Mouse (Mus musculus): ENCODE measurements around the gene Prcd. TPM values are rescaled to one million over a fixed set of nuclear protein-coding genes. Genes with fewer than 3 reads are reported as not detected.

Gene Prcd
- polyA plus RNA-seq, 1 experiment from 2014 or later, result 0.63 TPM

DNA sequence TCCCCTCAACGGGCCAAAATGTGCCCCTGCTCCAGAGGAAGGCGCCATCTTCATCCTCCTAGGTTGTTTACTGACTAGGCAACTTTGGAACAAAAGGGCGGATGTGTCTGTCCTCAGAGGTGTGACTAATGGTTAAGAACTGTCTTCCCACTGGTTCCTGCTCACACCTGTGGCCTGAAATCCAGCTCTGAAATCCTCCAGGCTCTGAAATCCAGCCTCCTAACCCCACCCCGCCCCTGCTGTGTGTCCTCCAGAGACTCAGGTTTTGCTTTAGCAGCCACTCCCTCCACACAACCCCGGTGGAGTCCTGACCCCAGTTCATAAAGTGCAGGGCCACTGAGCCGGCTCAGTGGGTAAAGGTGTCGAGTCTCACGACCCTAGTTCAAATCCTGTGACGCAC lies 44.2 kb downstream of the Prcd start:
- 55% methylated on average over 9 of the region's 9 CpGs for WGBS
- no peak overlapping the region for H3K4me2 ChIP-seq
- H3K27me3 ChIP-seq, result peaks cover 37% of the 10 kb centered on the region
- ATAC-seq (ENCODE audit: insufficient number of reproducible peaks, insufficient read depth, low FRiP score, low TSS enrichment, low read depth), result no peak
- no peak overlapping the region for H3K27ac ChIP-seq
- no peak overlapping the region for H3K9ac ChIP-seq (replicated peaks)
- no peaks in the 10 kb centered on the region for H3K36me3 ChIP-seq
- H3K9me3 ChIP-seq, result no peaks in the 10 kb centered on the region
- H3K4me3 ChIP-seq (replicated peaks), result no peak overlapping the region
- H3K4me1 ChIP-seq (replicated peaks), result peaks cover 29% of the 10 kb centered on the region

- ATAC-seq (ENCODE audit: insufficient number of reproducible peaks, insufficient read depth, low FRiP score, low TSS enrichment, low read depth), result 0 out of 2 replicates have a peak, but pooled peaks have one; percentile 42
- H3K9ac ChIP-seq (replicated peaks), result no peak overlapping the region
- H3K36me3 ChIP-seq, result no peaks in the 10 kb centered on the region
- H3K27me3 ChIP-seq, result 0 out of 2 replicates have a peak, but pooled peaks cover 7% of the 10 kb centered on the region
- peak overlapping the region; percentile 41 for H3K27ac ChIP-seq
- WGBS, result 19% methylated on average over 5 of the region's 5 CpGs
- H3K9me3 ChIP-seq, result no peaks in the 10 kb centered on the region
- H3K4me3 ChIP-seq (replicated peaks), result no peak overlapping the region
- no peak overlapping the region for H3K4me2 ChIP-seq
- H3K4me1 ChIP-seq (replicated peaks), result peaks cover 15% of the 10 kb centered on the region
These were observed 48.1 kb downstream of the Prcd start for GRCm38 (mm10) chr11:116701377-116701841.

- no peak for ATAC-seq (ENCODE audit: insufficient number of reproducible peaks, insufficient read depth, low FRiP score, low TSS enrichment, low read depth)
- H3K9ac ChIP-seq (replicated peaks), result no peak overlapping the region
- no peaks in the 10 kb centered on the region for H3K36me3 ChIP-seq
- H3K4me3 ChIP-seq (replicated peaks), result no peak overlapping the region
- no peaks in the 10 kb centered on the region for H3K9me3 ChIP-seq
- H3K4me1 ChIP-seq (replicated peaks), result peaks cover 9% of the 10 kb centered on the region
- no peak overlapping the region for H3K4me2 ChIP-seq
- no peaks in the 10 kb centered on the region for H3K27me3 ChIP-seq
- H3K27ac ChIP-seq, result no peak overlapping the region
- WGBS, result 91% methylated on average over 8 of the region's 8 CpGs
These were observed 51.2 kb downstream of the Prcd start for GRCm38 (mm10) chr11:116704336-116705035.

DNA sequence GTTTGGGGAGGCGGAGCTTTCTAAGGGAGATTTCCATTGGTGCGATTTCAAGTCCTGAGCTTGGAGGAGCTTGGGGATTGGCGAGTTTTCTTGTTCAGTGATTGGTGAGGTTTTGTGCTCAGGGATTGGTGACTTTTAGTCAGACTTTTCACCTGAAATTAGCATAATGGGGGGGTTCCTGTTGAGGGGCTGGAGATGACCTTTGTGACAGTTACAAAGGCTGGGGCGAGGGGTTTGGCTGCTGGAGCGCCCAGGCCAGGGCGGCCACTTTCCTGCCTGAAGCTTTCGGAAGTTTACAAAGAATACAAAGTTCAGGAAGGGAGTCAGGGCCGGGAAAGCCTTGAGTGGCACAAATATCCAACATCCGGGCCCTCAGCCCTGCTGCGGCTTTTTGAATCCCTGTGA lies 51.9 kb downstream of the Prcd start:
- H3K4me1 ChIP-seq (replicated peaks), result peaks cover 9% of the 10 kb centered on the region
- H3K9me3 ChIP-seq, result no peaks in the 10 kb centered on the region
- no peak overlapping the region for H3K9ac ChIP-seq (replicated peaks)
- ATAC-seq (ENCODE audit: insufficient number of reproducible peaks, insufficient read depth, low FRiP score, low TSS enrichment, low read depth), result no peak
- H3K4me3 ChIP-seq (replicated peaks), result no peak overlapping the region
- H3K27ac ChIP-seq, result no peak overlapping the region
- H3K27me3 ChIP-seq, result no peaks in the 10 kb centered on the region
- H3K4me2 ChIP-seq, result no peak overlapping the region
- H3K36me3 ChIP-seq, result no peaks in the 10 kb centered on the region
- 95% methylated on average over 10 of the region's 10 CpGs for WGBS

DNA sequence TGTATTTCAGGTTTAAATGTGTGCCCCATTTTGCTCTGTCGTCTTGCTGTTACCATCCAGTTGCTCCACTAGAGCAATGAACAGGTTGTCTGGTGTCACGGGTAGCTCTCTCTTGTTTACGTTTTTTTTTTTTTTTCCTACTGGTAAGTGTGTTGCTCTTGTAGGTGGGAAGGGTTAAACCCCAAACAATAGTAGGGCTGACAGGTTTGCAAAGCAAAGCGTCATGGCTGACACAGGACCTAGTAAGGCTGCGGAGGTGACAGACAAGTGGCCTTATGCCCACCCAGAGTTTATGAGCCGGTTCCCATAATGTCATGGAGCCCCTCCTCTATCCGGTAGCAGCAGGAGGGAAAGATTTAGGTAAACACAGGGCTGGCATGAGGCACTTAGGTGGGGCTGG lies 53.0 kb downstream of the Prcd start:
- H3K36me3 ChIP-seq, result no peaks in the 10 kb centered on the region
- H3K9me3 ChIP-seq, result no peaks in the 10 kb centered on the region
- H3K9ac ChIP-seq (replicated peaks), result no peak overlapping the region
- peaks cover 7% of the 10 kb centered on the region for H3K4me1 ChIP-seq (replicated peaks)
- WGBS, result 63% methylated on average over 7 of the region's 7 CpGs
- H3K4me2 ChIP-seq, result no peak overlapping the region
- no peaks in the 10 kb centered on the region for H3K27me3 ChIP-seq
- no peak for ATAC-seq (ENCODE audit: insufficient number of reproducible peaks, insufficient read depth, low FRiP score, low TSS enrichment, low read depth)
- no peak overlapping the region for H3K27ac ChIP-seq
- no peak overlapping the region for H3K4me3 ChIP-seq (replicated peaks)

- Histone ChIP-seq H3K9me3 (no peaks in the 10 kb centered on the region), H3K36me3 (no peaks in the 10 kb centered on the region), H3K4me2 (no peak overlapping the region), H3K4me3 (replicated peaks) (no peak overlapping the region), H3K27me3 (no peaks in the 10 kb centered on the region), H3K27ac (no peak overlapping the region), H3K4me1 (replicated peaks) (no peaks in the 10 kb centered on the region), H3K9ac (replicated peaks) (no peak overlapping the region)
- ATAC-seq (ENCODE audit: insufficient number of reproducible peaks, insufficient read depth, low FRiP score, low TSS enrichment, low read depth), result no peak
- WGBS, result 61% methylated on average over 10 of the region's 10 CpGs
These were observed 56.8 kb downstream of the Prcd start for GRCm38 (mm10) chr11:116710171-116710570.

DNA sequence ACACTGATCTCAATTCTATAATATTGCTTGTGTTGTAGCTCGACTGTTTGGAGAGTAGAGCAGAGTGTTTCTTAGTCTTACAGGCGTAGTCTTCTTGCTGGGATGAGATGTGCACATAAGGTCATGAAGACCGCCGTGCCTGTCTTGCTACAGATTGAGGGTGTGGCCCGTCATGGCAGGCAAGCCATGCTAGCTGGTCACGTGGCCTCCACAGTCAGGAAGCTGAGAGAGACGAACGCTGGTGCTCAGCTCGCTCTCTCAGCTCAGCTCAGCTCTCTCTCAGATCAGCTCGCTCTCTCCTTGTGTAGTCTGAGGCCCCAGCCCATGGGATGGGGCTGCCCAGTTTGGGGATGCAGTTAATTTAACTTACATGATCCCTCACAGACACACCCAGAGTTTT lies 57.5 kb downstream of the Prcd start:
- H3K36me3 ChIP-seq, result no peaks in the 10 kb centered on the region
- no peak for ATAC-seq (ENCODE audit: insufficient number of reproducible peaks, insufficient read depth, low FRiP score, low TSS enrichment, low read depth)
- WGBS, result 93% methylated on average over 10 of the region's 10 CpGs
- H3K27ac ChIP-seq, result no peak overlapping the region
- no peaks in the 10 kb centered on the region for H3K27me3 ChIP-seq
- no peak overlapping the region for H3K9ac ChIP-seq (replicated peaks)
- H3K9me3 ChIP-seq, result no peaks in the 10 kb centered on the region
- H3K4me2 ChIP-seq, result no peak overlapping the region
- no peak overlapping the region for H3K4me3 ChIP-seq (replicated peaks)
- H3K4me1 ChIP-seq (replicated peaks), result no peaks in the 10 kb centered on the region

DNA sequence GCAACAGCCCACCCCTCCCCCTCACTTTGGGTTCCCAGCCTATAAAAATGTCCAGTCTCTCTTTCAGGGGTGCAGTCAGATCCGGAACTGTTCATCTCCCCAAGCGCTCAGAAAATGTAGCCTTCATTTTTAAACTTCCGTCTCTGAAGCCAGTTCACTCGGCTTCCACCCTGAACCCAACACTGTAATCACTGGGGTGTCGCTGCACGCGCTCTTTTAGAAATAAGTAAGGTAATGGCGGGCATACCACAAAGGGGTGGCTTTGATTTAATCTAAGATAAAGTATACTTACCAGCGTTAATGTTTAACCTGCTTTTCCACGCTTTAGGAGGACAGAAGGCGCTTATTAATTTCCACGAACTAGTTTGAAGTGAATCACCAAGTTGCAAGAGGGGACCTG lies 60.7 kb downstream of the Prcd start:
- no peak overlapping the region for H3K4me2 ChIP-seq
- H3K27ac ChIP-seq, result no peak overlapping the region
- peaks cover 7% of the 10 kb centered on the region for H3K9me3 ChIP-seq
- ATAC-seq (ENCODE audit: insufficient number of reproducible peaks, insufficient read depth, low FRiP score, low TSS enrichment, low read depth), result no peak
- no peak overlapping the region for H3K9ac ChIP-seq (replicated peaks)
- 92% methylated on average over 12 of the region's 12 CpGs for WGBS
- H3K27me3 ChIP-seq, result no peaks in the 10 kb centered on the region
- H3K36me3 ChIP-seq, result no peaks in the 10 kb centered on the region
- H3K4me1 ChIP-seq (replicated peaks), result no peaks in the 10 kb centered on the region
- no peak overlapping the region for H3K4me3 ChIP-seq (replicated peaks)

Other genes starting within 250 kb of the Prcd start
- 25.2 and 26.7 TPM in 2 replicates for gene Rnf157, start 240.5 kb upstream of the Prcd start, polyA plus RNA-seq (2016; fragmentation: Nextera tagmentation; extraction: Ambion mirVana)
- gene Ubald2, start 219.4 kb upstream of the Prcd start, polyA plus RNA-seq (2016; fragmentation: Nextera tagmentation; extraction: Ambion mirVana), result 36.6 and 48.4 TPM in 2 replicates
- gene Qrich2, start 187.3 kb upstream of the Prcd start, polyA plus RNA-seq (2016; fragmentation: Nextera tagmentation; extraction: Ambion mirVana), result 0.35 TPM in 2 replicates
- gene Prpsap1, start 159.3 kb upstream of the Prcd start, polyA plus RNA-seq (2016; fragmentation: Nextera tagmentation; extraction: Ambion mirVana), result 186 and 199 TPM in 2 replicates
- 1.4 and 1.8 TPM in 2 replicates for gene Sphk1, start 122.6 kb upstream of the Prcd start, polyA plus RNA-seq (2016; fragmentation: Nextera tagmentation; extraction: Ambion mirVana)
- 14.8 and 21.7 TPM in 2 replicates for gene Ube2o, start 72.1 kb upstream of the Prcd start, polyA plus RNA-seq (2016; fragmentation: Nextera tagmentation; extraction: Ambion mirVana)
- gene Aanat, start 67.1 kb upstream of the Prcd start, polyA plus RNA-seq (2016; fragmentation: Nextera tagmentation; extraction: Ambion mirVana), result not detected in 2 replicates
- gene Rhbdf2, start 26.5 kb upstream of the Prcd start, polyA plus RNA-seq (2016; fragmentation: Nextera tagmentation; extraction: Ambion mirVana), result 4.1 and 5.1 TPM in 2 replicates
- 3.1 and 3.6 TPM in 2 replicates for gene Cygb, start 779 bp downstream of the Prcd start, polyA plus RNA-seq (2016; fragmentation: Nextera tagmentation; extraction: Ambion mirVana)
- gene St6galnac1, start 122.0 kb downstream of the Prcd start, polyA plus RNA-seq (2016; fragmentation: Nextera tagmentation; extraction: Ambion mirVana), result not detected in 2 replicates
- gene Mxra7, start 174.5 kb downstream of the Prcd start, polyA plus RNA-seq (2016; fragmentation: Nextera tagmentation; extraction: Ambion mirVana), result 19.6 and 20.8 TPM in 2 replicates
- 58.8 and 65.3 TPM in 2 replicates for gene Mettl23, start 189.7 kb downstream of the Prcd start, polyA plus RNA-seq (2016; fragmentation: Nextera tagmentation; extraction: Ambion mirVana)
- 84.5 and 86.2 TPM in 2 replicates for gene Jmjd6, start 189.9 kb downstream of the Prcd start, polyA plus RNA-seq (2016; fragmentation: Nextera tagmentation; extraction: Ambion mirVana)
- gene Mfsd11, start 198.9 kb downstream of the Prcd start, polyA plus RNA-seq (2016; fragmentation: Nextera tagmentation; extraction: Ambion mirVana), result 42.8 and 43.4 TPM in 2 replicates
- 1,004 and 1,014 TPM in 2 replicates for gene Srsf2, start 199.6 kb downstream of the Prcd start, polyA plus RNA-seq (2016; fragmentation: Nextera tagmentation; extraction: Ambion mirVana)

All from limb, embryonic 12.5 days (tissue).